Mouse (Mus musculus) stomach, embryonic 16.5 days (tissue): ENCODE results near the gene Gm28079. TPM values are rescaled to one million over a fixed set of nuclear protein-coding genes. Genes with fewer than 3 reads are reported as not detected.
"Not testable (repeated sequence)": the region's sequence is repeated elsewhere in the genome, so short reads cannot be mapped to it uniquely, and the experiment has no call there.

Source experiments
- ATAC-seq: fragments of 200-750 bp; cut with Nextera tagmentation; 2 replicates; pipeline ENCODE4 v1.8.0; 2017; ENCODE audit warnings: moderate number of reproducible peaks, moderate TSS enrichment; ENCODE audit not compliant: insufficient read depth, low FRiP score
- H3K27ac ChIP-seq: fragments of 300-500 bp; sonication (generic); 2 replicates; pipeline ENCODE4 v1.5.1; 2014; ENCODE audit warnings: low read length
- H3K27me3 ChIP-seq: fragments of 300-500 bp; sonication (generic); 2 replicates; pipeline ENCODE4 v1.6.1; 2014; ENCODE audit warnings: low read length, control low read depth, mixed read lengths; ENCODE audit not compliant: control insufficient read depth, insufficient read depth
- H3K36me3 ChIP-seq: fragments of 300-500 bp; sonication (generic); 2 replicates; pipeline ENCODE4 v1.6.1; 2014; ENCODE audit warnings: low read length; ENCODE audit not compliant: control insufficient read depth, insufficient read depth
- H3K4me1 ChIP-seq: fragments of 300-500 bp; sonication (generic); 2 replicates; pipeline ENCODE4 v1.6.1; 2014; ENCODE audit warnings: low read length, control low read depth, mixed read lengths; ENCODE audit not compliant: control insufficient read depth, insufficient read depth
- H3K4me2 ChIP-seq: fragments of 300-500 bp; sonication (generic); 2 replicates; pipeline ENCODE4 v1.6.1; 2014; ENCODE audit warnings: low read depth, low read length, mixed read lengths
- H3K4me3 ChIP-seq: fragments of 300-500 bp; sonication (generic); replicated peaks from 2 replicates; pipeline ENCODE4 v1.5.1; 2014; ENCODE audit warnings: mild to moderate bottlenecking, low read length
- H3K9ac ChIP-seq: fragments of 300-500 bp; sonication (generic); 2 replicates; pipeline ENCODE4 v1.6.1; 2014; ENCODE audit warnings: low read length
- H3K9me3 ChIP-seq: fragments of 300-500 bp; sonication (generic); replicated peaks from 2 replicates; pipeline ENCODE4 v1.6.1; 2016; ENCODE audit warnings: low read length, control low read depth; ENCODE audit not compliant: control insufficient read depth
- WGBS: fragments of 180-500 bp; shearing (Covaris S2); extraction: QIAGEN DNeasy Blood & Tissue Kit; methylation state at CpG from one replicate; pipeline ENCODE4 v1.1.7; 2014; 5-methylcytosine and 5-hydroxymethylcytosine counted together
- polyA plus RNA-seq: library from polyadenylated mRNA; unstranded; fragments of >200 nt; fragmentation: Nextera tagmentation; extraction: Ambion mirVana; gene quantifications from 2 replicates; pipeline ENCODE4 v1.2.1, GENCODE M21; 2015

Gm28079 gene
- not detected in 2 replicates for polyA plus RNA-seq

DNA sequence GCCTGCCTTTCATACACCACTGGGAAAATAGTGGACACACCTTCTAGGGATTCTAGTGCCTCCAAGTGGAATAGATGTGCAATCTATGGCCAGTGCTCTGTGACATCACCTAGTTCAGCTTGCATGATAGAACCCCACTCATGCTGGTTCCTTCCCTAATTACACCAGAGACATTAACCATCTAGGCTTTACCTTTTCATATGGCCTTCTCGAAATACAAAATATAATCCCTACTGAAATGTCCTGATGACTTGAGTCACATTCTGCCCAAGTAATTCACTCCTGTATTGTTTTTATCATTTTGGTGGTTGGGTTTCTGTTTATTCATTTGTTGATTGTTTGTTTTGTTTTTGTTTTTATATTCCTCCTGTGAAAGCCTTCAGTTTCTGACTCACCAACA is at the start of gene Gm28079:
Gene Gm28079 (minus strand): TSS at position 101 of the 400 bp plus-strand sequence.
- no CpG with 5 or more reads among the region's 1 CpGs for WGBS
- not testable (repeated sequence) for H3K27ac ChIP-seq, H3K4me3 ChIP-seq, H3K36me3 ChIP-seq, H3K9me3 ChIP-seq, H3K4me2 ChIP-seq, H3K4me1 ChIP-seq, H3K27me3 ChIP-seq, H3K9ac ChIP-seq, ATAC-seq
